Mouse (Mus musculus) gastrocnemius, adult 8-10 months (tissue): Measurements from ENCODE around the gene Egf. TPM values are rescaled to one million over a fixed set of nuclear protein-coding genes. Genes with fewer than 3 reads are reported as not detected.

ENCODE experiments used
- DNase-seq, 2 experiments: peaks; one replicate each; pipeline ENCODE4 v3.0.0; 2022; ENCODE audit warnings: low spot score in 2 of 2
- microRNA-seq: library from miRNA; unstranded; fragments of <30 nt; microRNA quantifications from one replicate; pipeline ENCODE4 v1.2.0, GENCODE M21; 2022
- total RNA-seq, 4 experiments: library from RNA; stranded (reverse); gene quantifications; 2 replicates each; pipeline ENCODE4 v1.2.4; 2022

Egf gene
- total RNA-seq, 4 experiments from 2014 or later: 30.3 to 34.8 (median 33.8) TPM

- DNase-seq: no peak
Measured at GRCm38 (mm10) chr3:129651765-129652164, 103.4 kb downstream of the Egf start.

GRCm38 (mm10) chr3:129650931-129651330 is 104.2 kb downstream of the Egf start:
- no peak for DNase-seq

GRCm38 (mm10) chr3:129650293-129650612 is 104.9 kb downstream of the Egf start:
- no peak for DNase-seq

- no peak for DNase-seq
Measured at GRCm38 (mm10) chr3:129649586-129650292, 105.4 kb downstream of the Egf start.

- no peak for DNase-seq
Measured at GRCm38 (mm10) chr3:129648598-129648997, 106.5 kb downstream of the Egf start.

GRCm38 (mm10) chr3:129647312-129647711 is 107.8 kb downstream of the Egf start:
- DNase-seq: no peak

- no peak for DNase-seq
Measured at GRCm38 (mm10) chr3:129646781-129647180, 108.3 kb downstream of the Egf start.

GRCm38 (mm10) chr3:129645409-129645808 is 109.7 kb downstream of the Egf start:
- DNase-seq: no peak

- DNase-seq: no peak
Measured at GRCm38 (mm10) chr3:129641621-129642020, 113.5 kb downstream of the Egf start.

- DNase-seq: no peak
Measured at GRCm38 (mm10) chr3:129640211-129641000, 114.7 kb downstream of the Egf start.

- no peak for DNase-seq
Measured at GRCm38 (mm10) chr3:129639701-129640100, 115.4 kb downstream of the Egf start.

GRCm38 (mm10) chr3:129637446-129637845 is 117.7 kb downstream of the Egf start:
- no peak for DNase-seq

- DNase-seq: no peak
Measured at GRCm38 (mm10) chr3:129634260-129634901, 120.7 kb downstream of the Egf start.

- DNase-seq: no peak
Measured at GRCm38 (mm10) chr3:129633518-129633917, 121.6 kb downstream of the Egf start.

- no peak for DNase-seq
Measured at GRCm38 (mm10) chr3:129631857-129632256, 123.3 kb downstream of the Egf start.

GRCm38 (mm10) chr3:129631018-129631417 is 124.1 kb downstream of the Egf start:
- no peak for DNase-seq

Small RNAs within 50 kb of the gene (microRNA-seq; reads per million reads assigned to microRNA genes)
- gene Gm24515: not detected

Other genes with a start within 250 kb of the Egf start
- under 1 TPM; 0.19 to 0.75 (median 0.31) TPM for gene Elovl6, start 223.0 kb downstream of the Egf start, total RNA-seq
- not detected for gene Lrit3, start 48.7 kb upstream of the Egf start, total RNA-seq
- not detected for gene Rrh, start 67.3 kb upstream of the Egf start, total RNA-seq
- gene Gar1, start 76.1 kb upstream of the Egf start, total RNA-seq: 10 to 100 TPM; 13.5 to 24.3 (median 18.7) TPM
- not detected for gene Cfi, start 80.6 kb upstream of the Egf start, total RNA-seq
- 10 to 100 TPM; 83.7 to 92.7 (median 86.9) TPM for gene Pla2g12a, start 123.3 kb upstream of the Egf start, total RNA-seq
- 1 to 10 TPM; 1.7 to 2.7 (median 1.9) TPM for gene Casp6, start 146.1 kb upstream of the Egf start, total RNA-seq
- 1 to 10 TPM in 2 of 4 experiments, under 1 TPM in 2; 0.56 to 1.4 (median 0.95) TPM for gene Mcub, start 214.9 kb upstream of the Egf start, total RNA-seq